Mouse (Mus musculus) E14TG2a.4 (cell line): Measurements from ENCODE around the gene Plekha7.

Source experiments
- H3K27me3 ChIP-seq: 2 replicates; pipeline ENCODE4 v1.6.1; 2014; ENCODE audit warnings: low read length, control low read depth; ENCODE audit not compliant: insufficient read depth
- H3K36me3 ChIP-seq: 2 replicates; pipeline ENCODE4 v1.6.1; 2014; ENCODE audit warnings: low read length, control low read depth; ENCODE audit not compliant: insufficient read depth
- H3K4me1 ChIP-seq: replicated peaks from 2 replicates; pipeline ENCODE4 v1.6.1; 2014; ENCODE audit warnings: low read depth, low read length, control low read depth
- H3K4me3 ChIP-seq: replicated peaks from 2 replicates; pipeline ENCODE4 v1.5.1; 2014; ENCODE audit warnings: mild to moderate bottlenecking, low read length
- H3K9me3 ChIP-seq: 2 replicates; pipeline ENCODE4 v1.6.1; 2014; ENCODE audit warnings: low read length, control low read depth
- CTCF ChIP-seq: conservative IDR thresholded peaks from 2 replicates; pipeline ENCODE4 v1.5.1; 2014; ENCODE audit warnings: low read length
- NANOG ChIP-seq: IDR thresholded peaks from 2 replicates; pipeline ENCODE4 v1.6.1; 2014; ENCODE audit warnings: borderline replicate concordance, low read length, mixed read lengths
- POU5F1 ChIP-seq: IDR thresholded peaks from 2 replicates; pipeline ENCODE4 v1.6.1; 2014; ENCODE audit warnings: low read length, borderline replicate concordance

The Plekha7 gene

DNA sequence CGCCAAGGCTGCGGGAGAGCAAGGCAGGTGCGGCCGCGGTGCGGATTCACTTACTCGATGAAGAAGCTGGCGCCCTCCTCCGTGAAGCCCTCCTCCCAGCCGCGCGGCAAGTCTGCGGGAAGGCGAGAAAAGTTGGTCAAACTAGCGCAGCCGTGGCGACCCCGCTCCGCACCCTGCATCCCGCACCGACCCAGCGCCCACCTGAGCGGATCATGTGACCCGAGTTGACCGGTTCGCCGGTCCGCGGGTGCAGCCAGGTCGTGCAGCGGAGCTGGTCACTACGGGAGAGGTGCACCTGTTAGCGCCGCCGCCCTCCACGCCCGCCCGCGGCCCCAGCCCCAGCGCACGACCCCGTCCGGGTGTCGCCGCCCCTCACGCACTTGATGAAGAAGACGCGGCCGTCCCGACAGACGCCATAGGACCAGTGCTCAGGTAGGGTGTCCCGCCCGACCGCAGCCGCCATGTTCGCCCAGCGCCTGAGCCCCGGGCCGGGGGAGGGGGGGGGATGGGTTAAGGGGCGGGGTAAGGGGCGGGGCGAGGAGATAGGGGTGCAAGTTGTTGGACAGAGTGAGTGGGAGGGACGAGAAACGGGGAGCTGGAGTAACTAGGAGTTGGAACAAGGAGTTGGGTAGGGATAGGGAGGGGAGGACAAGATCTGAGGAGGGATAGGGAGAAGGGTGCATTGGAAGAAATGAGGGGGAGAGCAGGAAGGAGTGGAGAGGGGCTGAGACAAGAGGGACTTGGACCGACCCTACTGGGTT lies at the start of gene Plekha7:
TSS of gene Plekha7 (minus strand) at position 506 of the 761 bp plus-strand sequence.
- H3K4me3 ChIP-seq, result peak within 1 kb of the TSS; percentile 97
- TF ChIP-seq POU5F1 (no peak), CTCF (no peak)
- peaks cover 33% of the 10 kb centered on the region for H3K4me1 ChIP-seq
- no peaks in the 10 kb centered on the region for H3K27me3 ChIP-seq
- H3K9me3 ChIP-seq, result no peaks in the 10 kb centered on the region
- H3K36me3 ChIP-seq, result peaks cover 13% of the 10 kb centered on the region

DNA sequence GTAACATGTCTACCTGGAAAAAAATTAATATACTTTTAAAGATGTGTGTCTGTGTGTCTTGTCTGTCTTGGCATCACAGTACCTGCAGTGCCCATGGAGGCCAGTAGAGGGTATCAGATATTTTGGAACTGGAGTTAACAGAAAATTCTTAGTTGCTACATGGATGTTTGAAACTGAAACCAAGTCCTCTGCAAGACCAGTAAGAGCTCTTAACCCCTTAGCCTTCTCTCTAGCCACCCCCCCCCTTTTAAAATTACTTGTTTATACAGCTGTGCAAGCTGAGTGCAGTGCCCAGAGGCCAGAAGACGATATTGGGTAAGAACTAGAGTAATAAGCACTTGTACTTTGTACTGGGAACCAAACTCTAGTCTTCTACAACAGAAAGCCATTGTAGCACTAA lies 28.1 kb upstream of the Plekha7 start:
- Histone ChIP-seq H3K27me3 (no peaks in the 10 kb centered on the region), H3K9me3 (no peaks in the 10 kb centered on the region), H3K36me3 (peaks cover 64% of the 10 kb centered on the region), H3K4me3 (no peak overlapping the region), H3K4me1 (peaks cover 32% of the 10 kb centered on the region)
- TF ChIP-seq CTCF (peak; percentile 69), NANOG (no peak)

DNA sequence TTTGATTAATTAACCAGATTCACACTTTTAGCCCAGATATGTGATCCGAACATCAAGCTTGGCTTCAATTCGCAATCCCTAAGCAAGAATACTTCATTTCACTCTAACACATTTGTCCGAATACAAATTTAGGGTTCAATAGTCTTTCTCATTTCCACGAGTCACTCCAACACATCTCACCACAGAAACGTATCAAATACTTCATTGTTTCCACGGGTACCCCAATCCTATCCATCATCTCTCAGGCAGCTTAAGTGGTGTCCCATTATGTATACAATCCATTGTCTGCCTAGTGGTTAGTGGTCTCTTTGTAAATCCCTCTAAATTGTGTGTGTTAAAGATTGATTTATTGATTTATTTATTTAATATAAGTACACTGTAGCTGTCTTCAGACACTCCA lies 27.0 kb upstream of the Plekha7 start:
- no peaks in the 10 kb centered on the region for H3K27me3 ChIP-seq
- H3K4me3 ChIP-seq, result peak overlapping the region; percentile 95
- H3K9me3 ChIP-seq, result no peaks in the 10 kb centered on the region
- peaks cover 62% of the 10 kb centered on the region for H3K36me3 ChIP-seq
- H3K4me1 ChIP-seq, result peaks cover 27% of the 10 kb centered on the region
- TF ChIP-seq POU5F1, result no peak
- no peak for TF ChIP-seq NANOG
- no peak for TF ChIP-seq CTCF

DNA sequence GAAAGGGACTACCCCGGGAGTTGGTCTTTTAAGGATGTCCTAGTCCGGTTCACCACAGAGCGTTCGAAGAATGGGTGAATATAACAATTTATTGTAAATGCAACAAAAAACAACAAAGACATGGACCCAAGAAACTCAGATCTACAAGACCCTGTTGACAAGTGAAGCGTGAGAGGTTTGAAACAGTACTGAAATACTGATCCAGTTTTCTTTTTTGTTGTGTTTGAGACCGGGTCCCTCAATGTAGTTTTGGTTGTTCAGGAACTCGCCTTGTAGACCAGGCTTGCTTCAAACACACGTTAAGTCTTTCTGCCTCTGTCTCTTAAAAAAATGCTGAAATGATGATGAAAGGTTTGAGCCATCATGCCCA lies 26.5 kb upstream of the Plekha7 start:
- no peaks in the 10 kb centered on the region for H3K9me3 ChIP-seq
- no peak for TF ChIP-seq POU5F1
- H3K4me1 ChIP-seq, result peaks cover 23% of the 10 kb centered on the region

DNA sequence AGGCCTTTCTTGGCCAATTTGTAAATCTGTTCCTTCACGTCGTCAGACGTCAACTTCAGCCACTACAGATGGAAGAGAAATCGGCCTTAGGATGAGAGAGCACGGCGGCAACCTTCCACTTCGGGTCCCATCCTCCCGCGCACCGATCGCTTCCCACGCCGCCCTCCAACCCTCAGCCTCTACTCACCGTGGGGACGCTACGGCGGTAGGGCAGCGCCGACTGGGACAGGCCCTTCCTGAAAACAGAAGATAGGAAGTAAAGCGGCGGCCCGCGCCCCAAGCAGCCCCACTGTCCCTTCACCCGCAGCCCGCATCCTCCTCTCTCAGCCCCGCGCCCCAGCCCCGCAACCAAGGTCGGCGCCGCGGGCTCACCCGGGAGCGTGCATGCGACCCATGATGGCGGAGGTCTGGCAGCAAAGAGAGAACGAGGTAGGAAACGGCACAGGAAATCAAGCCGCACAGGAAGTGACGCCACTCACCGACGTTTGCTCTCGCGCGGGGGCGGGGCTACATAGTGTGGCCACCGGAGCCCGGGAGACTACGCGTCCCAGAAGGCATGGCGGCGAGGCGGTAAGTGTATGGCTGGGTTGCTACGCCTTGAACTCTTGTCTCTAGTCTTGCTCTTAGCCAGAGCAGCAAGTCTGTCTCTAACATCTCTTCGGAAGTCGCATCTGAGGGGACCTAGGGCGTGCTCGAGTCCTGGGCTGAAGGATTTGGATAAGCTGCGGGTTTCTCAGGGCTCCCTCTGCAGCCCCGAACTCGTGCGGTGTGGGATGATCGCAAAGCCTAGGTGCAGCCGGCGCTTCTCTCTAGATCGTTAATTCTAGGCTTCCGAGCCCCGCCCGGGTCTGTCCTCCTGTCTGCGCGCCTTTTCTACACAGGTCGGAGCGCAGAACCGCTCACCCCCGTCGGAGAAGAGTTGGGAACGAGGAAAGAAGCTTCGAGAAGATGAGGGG lies 25.8 kb upstream of the Plekha7 start, which contains the start of gene Rps13:
TSS of gene Rps13 (minus strand) at position 483 of the 956 bp plus-strand sequence.
- TF ChIP-seq CTCF (no peak), POU5F1 (no peak), NANOG (no peak)
- peaks cover 21% of the 10 kb centered on the region for H3K4me1 ChIP-seq
- no peaks in the 10 kb centered on the region for H3K27me3 ChIP-seq
- H3K36me3 ChIP-seq, result peaks cover 50% of the 10 kb centered on the region
- peak within 1 kb of the TSS; percentile 95 for H3K4me3 ChIP-seq
- no peaks in the 10 kb centered on the region for H3K9me3 ChIP-seq

More for the DNA sequence above, 26.5 kb upstream of the Plekha7 start:
- H3K36me3 ChIP-seq, result peaks cover 57% of the 10 kb centered on the region
- peak overlapping the region; percentile 95 for H3K4me3 ChIP-seq
- no peaks in the 10 kb centered on the region for H3K27me3 ChIP-seq

DNA sequence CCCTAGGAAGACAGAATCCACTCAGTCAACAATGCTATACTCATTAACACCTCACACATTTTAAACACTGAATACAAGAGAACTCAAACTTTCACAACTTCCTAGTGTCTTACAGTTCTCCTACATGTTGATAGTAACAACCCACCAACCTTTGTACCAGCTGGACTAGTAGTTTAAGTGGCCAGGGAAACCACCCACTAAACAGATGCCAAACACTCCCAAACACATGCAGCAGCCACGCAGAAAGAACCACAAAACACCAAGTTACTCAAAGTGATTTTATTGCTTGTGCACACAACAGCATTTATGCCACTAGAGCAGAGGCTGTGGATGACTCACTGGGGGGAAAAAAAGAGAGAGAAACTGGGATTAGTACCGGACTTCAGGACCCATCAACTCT lies 23.1 kb upstream of the Plekha7 start:
- peak overlapping the region; percentile 95 for H3K4me3 ChIP-seq
- H3K27me3 ChIP-seq, result no peaks in the 10 kb centered on the region
- TF ChIP-seq POU5F1 (no peak), CTCF (no peak), NANOG (no peak)
- peaks cover 17% of the 10 kb centered on the region for H3K4me1 ChIP-seq
- peaks cover 30% of the 10 kb centered on the region for H3K36me3 ChIP-seq
- no peaks in the 10 kb centered on the region for H3K9me3 ChIP-seq

DNA sequence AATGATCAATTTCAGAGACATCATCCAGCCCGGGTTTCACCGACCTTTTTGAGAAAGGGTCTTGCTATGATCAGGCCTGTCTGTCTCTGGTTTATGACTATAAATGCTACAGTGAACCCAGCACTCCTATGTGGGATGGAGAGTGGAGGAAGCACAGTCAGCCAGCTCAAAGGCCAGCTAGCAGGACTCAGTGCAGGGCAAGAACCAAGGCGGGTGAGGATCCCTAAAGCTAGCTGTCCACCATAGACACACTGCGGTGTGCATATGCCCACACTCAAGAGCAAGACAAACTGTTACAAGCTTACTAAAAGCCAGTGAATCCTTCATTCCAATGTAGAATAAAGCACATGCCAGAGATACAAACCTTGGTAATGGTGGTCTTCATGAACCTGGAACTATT lies 21.7 kb upstream of the Plekha7 start:
- Histone ChIP-seq H3K36me3 (peaks cover 29% of the 10 kb centered on the region), H3K9me3 (no peaks in the 10 kb centered on the region), H3K4me3 (no peak overlapping the region), H3K4me1 (peaks cover 13% of the 10 kb centered on the region), H3K27me3 (no peaks in the 10 kb centered on the region)
- TF ChIP-seq POU5F1 (no peak), NANOG (no peak), CTCF (no peak)

DNA sequence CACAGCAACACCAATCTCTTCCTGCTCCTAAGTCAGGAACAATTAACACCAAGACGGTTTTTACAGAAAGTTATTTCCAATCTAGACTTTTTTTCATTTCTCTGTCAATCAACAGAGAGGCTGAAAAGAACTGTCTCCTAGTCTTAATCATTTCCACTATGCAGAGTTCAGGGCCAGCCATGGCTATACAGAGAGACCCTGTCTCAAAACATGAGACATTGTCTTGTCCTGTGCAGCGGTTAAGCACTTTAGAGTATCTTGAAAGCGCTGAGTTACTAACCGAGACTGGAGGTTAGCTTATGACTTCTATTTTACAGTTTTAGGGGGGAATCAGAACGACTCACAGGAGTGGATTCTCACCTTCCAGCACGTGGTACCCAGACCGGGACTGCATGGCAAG lies 20.6 kb upstream of the Plekha7 start:
- Histone ChIP-seq H3K9me3 (no peaks in the 10 kb centered on the region), H3K4me1 (peaks cover 13% of the 10 kb centered on the region), H3K27me3 (no peaks in the 10 kb centered on the region), H3K4me3 (no peak overlapping the region), H3K36me3 (peaks cover 29% of the 10 kb centered on the region)
- no peak for TF ChIP-seq CTCF
